Mouse (Mus musculus): ENCODE data around the gene Chrm2. TPM values are rescaled to one million over a fixed set of nuclear protein-coding genes. Genes with fewer than 3 reads are reported as not detected.

The Chrm2 gene
- polyA plus RNA-seq (2015; fragmentation: Nextera tagmentation; extraction: Ambion mirVana): 5.5 and 5.9 TPM in 2 replicates

DNA sequence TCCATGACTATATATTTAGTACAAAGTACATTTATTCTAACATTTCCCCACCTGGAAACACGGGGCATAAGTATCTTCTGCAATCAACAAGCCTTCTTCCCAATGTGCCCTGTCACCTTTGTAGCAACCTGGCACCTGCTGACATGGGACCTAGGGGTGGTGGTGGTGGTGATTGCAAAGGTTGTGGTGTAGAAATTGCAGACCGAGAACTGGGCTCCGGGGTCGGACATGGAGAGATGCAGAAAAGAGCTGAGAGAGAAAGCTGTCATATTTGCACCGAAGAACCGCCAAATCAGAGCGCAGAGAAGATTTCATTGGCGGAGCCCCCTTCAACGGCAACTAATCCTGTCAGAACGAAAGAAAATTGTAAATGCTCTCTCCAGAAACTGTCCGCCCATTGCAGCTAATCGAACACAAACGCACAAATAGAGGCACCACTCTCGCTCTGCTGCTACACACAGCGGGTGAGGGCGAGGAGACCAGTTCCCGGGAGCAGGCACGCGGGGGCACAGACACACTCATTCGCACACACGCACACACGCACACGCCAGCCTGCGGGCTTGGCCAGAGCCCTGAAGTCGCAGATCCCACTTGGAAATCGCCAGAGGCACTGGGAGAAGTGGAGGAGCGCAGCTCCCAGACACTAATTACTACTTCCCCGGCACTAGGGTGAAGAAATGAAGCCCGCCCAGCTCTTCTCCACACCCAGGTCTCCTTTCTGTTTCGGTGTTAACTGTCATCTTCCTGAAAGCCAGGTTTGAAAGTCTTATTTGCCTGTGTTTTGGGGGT, at the start of gene Chrm2:
Chrm2 (plus strand) TSS at position 473 of the 789 bp plus-strand sequence.
- Histone ChIP-seq H3K4me3 (peak within 1 kb of the TSS; percentile 55), H3K27ac (replicated peaks) (no peak within 1 kb of the TSS), H3K4me2 (peak within 1 kb of the TSS; percentile 95), H3K4me1 (replicated peaks) (peaks cover 19% of the 10 kb centered on the region), H3K9ac (peak within 1 kb of the TSS; percentile 72), H3K36me3 (no peaks in the 10 kb centered on the region), H3K27me3 (peaks cover 51% of the 10 kb centered on the region), H3K9me3 (no peaks in the 10 kb centered on the region)
- peak; percentile 63; the same call in 1 of the 2 replicates for ATAC-seq (ENCODE audit: low read depth)
- WGBS: 3% methylated on average over 30 of the region's 30 CpGs

DNA sequence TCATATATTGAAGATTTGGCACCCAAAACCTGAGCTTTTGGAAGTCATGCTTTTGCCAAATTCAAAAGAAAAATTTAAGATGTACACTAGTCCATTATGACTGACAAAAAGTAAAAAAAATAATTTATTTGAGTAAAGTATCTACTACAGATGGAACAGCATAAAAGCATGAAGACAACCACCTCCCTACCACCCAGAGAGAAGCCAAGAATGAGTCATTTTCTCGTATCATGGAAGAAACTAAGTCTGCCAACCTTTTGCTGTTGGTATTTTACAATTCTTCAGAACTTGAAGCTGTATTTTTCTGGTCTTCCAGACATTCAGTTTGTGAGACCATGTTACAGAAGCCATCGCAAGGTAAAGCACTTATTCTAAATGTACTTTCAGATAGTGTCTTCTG, 13.9 kb upstream of the Chrm2 start:
- no peak overlapping the region for H3K27ac ChIP-seq (replicated peaks)
- no peak overlapping the region for H3K4me2 ChIP-seq
- H3K9me3 ChIP-seq: no peaks in the 10 kb centered on the region
- no peak overlapping the region for H3K4me3 ChIP-seq
- WGBS: 90% methylated on average over 2 of the region's 2 CpGs
- H3K36me3 ChIP-seq: no peaks in the 10 kb centered on the region
- no peak for ATAC-seq (ENCODE audit: low read depth)
- H3K27me3 ChIP-seq: no peaks in the 10 kb centered on the region
- H3K9ac ChIP-seq: no peak overlapping the region
- no peaks in the 10 kb centered on the region for H3K4me1 ChIP-seq (replicated peaks)

DNA sequence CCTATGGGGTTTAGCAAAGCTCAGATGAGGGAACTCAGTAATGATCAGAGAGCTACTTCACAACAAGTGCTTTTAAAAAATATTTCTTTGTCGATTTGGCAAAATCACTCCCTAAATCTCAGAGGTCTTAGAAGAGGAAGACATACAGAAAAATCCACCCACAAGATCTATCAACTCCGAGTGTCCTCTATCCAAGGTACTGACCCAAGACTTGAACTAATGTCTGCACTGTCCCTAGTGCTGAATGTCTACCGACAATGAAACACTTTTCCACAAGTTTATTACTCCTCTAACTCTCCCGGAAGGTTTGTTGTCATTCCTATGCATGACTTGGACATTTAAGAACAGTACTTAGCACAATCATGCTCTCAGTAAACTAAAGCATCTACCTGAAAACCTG, 9.9 kb upstream of the Chrm2 start:
- Histone ChIP-seq H3K9me3 (no peaks in the 10 kb centered on the region), H3K4me2 (no peak overlapping the region), H3K9ac (no peak overlapping the region), H3K4me1 (replicated peaks) (no peaks in the 10 kb centered on the region), H3K4me3 (no peak overlapping the region), H3K36me3 (no peaks in the 10 kb centered on the region), H3K27ac (replicated peaks) (no peak overlapping the region), H3K27me3 (no peaks in the 10 kb centered on the region)
- ATAC-seq (ENCODE audit: low read depth): no peak
- WGBS: 72% methylated on average over 4 of the region's 4 CpGs

DNA sequence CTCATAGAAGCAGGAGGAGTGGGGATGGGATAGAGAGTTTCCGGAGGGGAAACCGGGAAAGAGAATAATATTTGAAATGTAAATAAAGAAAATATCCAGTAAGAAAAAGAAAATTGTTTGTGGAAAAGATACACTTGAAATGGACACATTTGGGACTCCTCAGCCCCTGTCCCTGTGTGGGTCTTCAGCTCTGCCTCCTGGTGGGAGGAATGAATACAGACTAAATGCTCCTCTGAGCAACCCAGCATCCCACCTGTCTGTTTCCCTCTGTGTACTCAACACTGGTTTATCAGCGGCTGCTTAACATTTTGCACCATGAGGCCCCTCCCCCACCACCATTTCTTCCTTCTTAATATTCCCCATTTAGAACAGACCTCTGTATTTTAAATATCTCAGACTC, 3.8 kb upstream of the Chrm2 start:
- Histone ChIP-seq H3K27ac (replicated peaks) (no peak overlapping the region), H3K4me2 (no peak overlapping the region), H3K36me3 (no peaks in the 10 kb centered on the region), H3K27me3 (peaks cover 29% of the 10 kb centered on the region), H3K4me3 (no peak overlapping the region), H3K4me1 (replicated peaks) (peaks cover 13% of the 10 kb centered on the region), H3K9me3 (no peaks in the 10 kb centered on the region), H3K9ac (no peak overlapping the region)
- ATAC-seq (ENCODE audit: low read depth): no peak
- 56% methylated on average over 3 of the region's 3 CpGs for WGBS

DNA sequence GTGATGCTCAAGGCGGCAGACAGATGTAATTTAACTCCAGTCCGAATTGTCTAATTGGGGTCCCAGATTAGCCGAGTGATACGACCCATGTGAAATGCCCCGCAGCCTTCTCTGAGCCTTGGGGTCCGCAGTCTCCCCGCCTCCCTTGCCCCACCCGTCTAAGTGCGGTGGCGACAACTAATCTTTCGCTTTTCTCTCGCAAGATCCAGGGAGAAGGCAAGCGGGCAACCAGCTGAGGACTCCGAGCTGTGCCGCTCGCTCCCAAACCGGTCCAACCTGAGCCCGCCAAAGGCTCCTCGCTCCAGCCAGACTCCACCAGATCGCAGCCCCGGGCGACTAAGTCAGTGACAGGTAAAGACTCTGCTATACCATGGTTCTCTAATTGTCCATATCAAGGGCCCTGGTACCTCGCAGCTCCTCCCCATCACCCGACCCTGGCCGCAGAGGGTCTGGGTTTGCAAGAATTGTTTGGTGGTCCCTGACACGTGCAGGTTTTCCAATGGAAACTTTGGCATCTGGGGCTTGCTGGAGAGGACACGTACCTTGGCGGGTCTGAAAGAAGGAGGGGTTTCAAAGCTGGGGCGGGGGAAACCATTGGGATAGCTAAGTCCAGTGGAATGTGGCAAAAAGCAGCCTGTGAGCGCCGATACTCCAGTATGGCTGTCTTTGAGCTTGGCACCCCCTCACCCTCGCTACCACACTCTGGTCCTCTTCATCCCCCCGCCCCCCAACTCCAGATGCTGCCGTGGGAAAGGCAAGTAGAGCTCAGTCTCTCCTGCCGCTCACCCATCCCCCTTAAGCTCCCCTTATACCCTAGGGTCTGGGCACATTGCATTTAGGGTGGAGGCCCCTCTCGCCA, 746 bp downstream of the Chrm2 start:
- H3K9ac ChIP-seq: peak overlapping the region; percentile 72
- no peaks in the 10 kb centered on the region for H3K36me3 ChIP-seq
- WGBS: under 1% methylated on average over 36 of the region's 36 CpGs
- H3K27ac ChIP-seq (replicated peaks): no peak overlapping the region
- H3K9me3 ChIP-seq: no peaks in the 10 kb centered on the region
- peak; percentile 76 for ATAC-seq (ENCODE audit: low read depth)
- H3K27me3 ChIP-seq: peaks cover 51% of the 10 kb centered on the region
- peaks cover 19% of the 10 kb centered on the region for H3K4me1 ChIP-seq (replicated peaks)
- H3K4me2 ChIP-seq: peak overlapping the region; percentile 95
- H3K4me3 ChIP-seq: peak overlapping the region; percentile 55

DNA sequence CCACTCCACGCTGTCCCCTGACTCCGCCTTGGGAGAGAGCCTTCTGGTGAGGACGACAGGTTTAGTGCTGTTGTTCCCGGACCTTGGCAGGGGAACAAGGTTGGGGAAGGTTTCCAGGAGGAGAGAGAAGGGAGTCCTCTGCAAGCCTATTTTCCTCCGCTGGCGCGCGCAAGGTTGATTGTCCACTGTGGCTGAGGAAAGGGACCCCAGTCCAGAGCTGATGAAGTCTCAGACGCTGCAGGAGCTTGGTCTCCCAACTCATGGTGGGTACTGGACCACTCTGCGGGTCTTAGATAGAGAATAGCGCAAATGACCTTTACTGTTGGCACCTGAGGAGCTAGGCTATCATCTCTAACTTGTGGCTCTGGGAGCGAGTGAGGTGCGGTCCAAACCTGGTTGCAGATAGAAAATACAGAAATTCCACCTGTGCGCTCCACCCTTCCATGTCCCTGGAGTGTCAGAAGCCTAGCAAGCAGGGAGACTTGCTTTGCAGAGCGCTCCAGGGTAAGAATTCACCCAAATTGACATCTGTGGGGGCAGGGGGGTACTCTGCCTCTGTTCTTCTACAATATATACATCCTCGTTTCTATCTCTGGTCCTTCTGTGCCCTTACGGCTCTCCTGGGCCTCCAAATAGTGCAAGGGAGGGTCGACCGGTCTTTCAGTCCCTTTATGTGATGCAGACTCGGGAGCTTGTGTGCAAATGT, 1.5 kb downstream of the Chrm2 start:
- H3K4me2 ChIP-seq: peak overlapping the region; percentile 95
- H3K9ac ChIP-seq: peak overlapping the region; percentile 72
- H3K4me3 ChIP-seq: peak overlapping the region; percentile 55
- H3K27me3 ChIP-seq: peaks cover 51% of the 10 kb centered on the region
- no peak overlapping the region for H3K27ac ChIP-seq (replicated peaks)
- no peaks in the 10 kb centered on the region for H3K9me3 ChIP-seq
- peaks cover 19% of the 10 kb centered on the region for H3K4me1 ChIP-seq (replicated peaks)
- 27% methylated on average over 20 of the region's 20 CpGs for WGBS
- H3K36me3 ChIP-seq: no peaks in the 10 kb centered on the region
- peak; percentile 15; the same call in 1 of the 2 replicates for ATAC-seq (ENCODE audit: low read depth)

DNA sequence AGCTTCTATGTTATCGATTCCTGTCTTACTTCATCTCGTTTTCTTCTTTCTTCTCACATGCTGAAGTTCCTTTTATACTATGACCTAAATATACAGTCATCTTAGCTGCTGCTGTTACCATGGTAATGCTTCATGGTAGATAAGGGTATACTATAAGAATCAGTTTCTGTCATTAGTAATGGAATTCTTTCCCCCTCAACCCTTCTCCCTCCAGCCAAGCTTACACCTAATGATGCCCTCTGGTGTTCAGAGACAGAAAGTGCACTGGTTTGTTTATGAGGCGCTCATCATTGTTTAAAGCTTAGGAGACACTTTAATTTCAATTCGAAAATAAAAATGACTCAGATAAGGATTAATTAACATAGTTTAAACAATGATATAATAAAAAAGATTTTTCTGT, 5.8 kb downstream of the Chrm2 start:
- 61% methylated on average over 4 of the region's 4 CpGs for WGBS
- H3K4me1 ChIP-seq (replicated peaks): peaks cover 9% of the 10 kb centered on the region
- no peak for ATAC-seq (ENCODE audit: low read depth)

DNA sequence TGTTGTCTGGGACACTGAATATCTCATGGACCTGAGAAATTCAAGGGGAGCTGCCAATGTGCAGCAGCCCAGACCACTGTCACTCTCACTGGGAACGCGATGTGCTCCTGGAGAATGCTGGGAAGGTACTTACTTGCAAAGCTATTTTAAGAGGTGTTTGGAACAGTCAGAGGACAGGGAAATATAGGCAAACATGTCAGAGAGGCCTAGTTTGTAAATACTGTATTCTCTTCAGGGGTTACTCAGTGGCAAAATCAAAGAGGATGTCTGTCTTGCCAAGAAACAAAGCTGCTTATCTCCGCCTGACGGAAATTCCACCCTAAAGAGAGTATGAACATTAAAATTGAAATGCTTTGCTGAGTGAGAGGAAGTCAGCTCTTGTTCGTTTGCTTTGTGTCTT, 17.3 kb downstream of the Chrm2 start:
- no peak overlapping the region for H3K9ac ChIP-seq
- H3K4me2 ChIP-seq: no peak overlapping the region
- WGBS: 79% methylated on average over 5 of the region's 5 CpGs
- no peak overlapping the region for H3K27ac ChIP-seq (replicated peaks)
- H3K4me3 ChIP-seq: no peak overlapping the region
- no peaks in the 10 kb centered on the region for H3K9me3 ChIP-seq
- ATAC-seq (ENCODE audit: low read depth): no peak
- H3K36me3 ChIP-seq: no peaks in the 10 kb centered on the region
- no peaks in the 10 kb centered on the region for H3K4me1 ChIP-seq (replicated peaks)
- H3K27me3 ChIP-seq: no peaks in the 10 kb centered on the region

More for the DNA sequence above, 5.8 kb downstream of the Chrm2 start:
- peaks cover 26% of the 10 kb centered on the region for H3K27me3 ChIP-seq
- no peak overlapping the region for H3K9ac ChIP-seq
- no peak overlapping the region for H3K4me3 ChIP-seq
- H3K36me3 ChIP-seq: no peaks in the 10 kb centered on the region
- H3K9me3 ChIP-seq: no peaks in the 10 kb centered on the region
- H3K27ac ChIP-seq (replicated peaks): no peak overlapping the region
- H3K4me2 ChIP-seq: no peak overlapping the region

DNA sequence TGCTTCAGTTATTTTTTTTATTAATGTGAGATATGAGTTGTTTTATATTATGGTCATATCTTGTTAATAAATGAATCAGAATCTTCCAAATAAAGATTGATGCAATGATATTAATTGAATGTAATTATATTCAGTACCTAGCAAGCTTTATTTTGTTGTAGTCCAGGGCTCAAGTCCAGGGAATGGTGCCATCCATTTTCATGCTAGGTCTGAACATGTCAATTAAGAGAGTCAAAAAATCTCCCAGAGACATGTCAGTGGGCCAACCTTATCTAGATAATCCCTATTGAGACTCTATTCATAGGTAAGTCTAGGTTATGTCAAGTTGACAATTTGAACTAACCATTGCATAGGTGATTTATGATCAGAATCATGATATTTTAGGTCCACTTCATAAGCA, 21.1 kb downstream of the Chrm2 start:
- no peak for ATAC-seq (ENCODE audit: low read depth)
- H3K9me3 ChIP-seq: no peaks in the 10 kb centered on the region
- no peaks in the 10 kb centered on the region for H3K4me1 ChIP-seq (replicated peaks)
- no peak overlapping the region for H3K27ac ChIP-seq (replicated peaks)
- no peak overlapping the region for H3K4me2 ChIP-seq
- H3K27me3 ChIP-seq: no peaks in the 10 kb centered on the region
- H3K4me3 ChIP-seq: no peak overlapping the region
- H3K36me3 ChIP-seq: no peaks in the 10 kb centered on the region
- no peak overlapping the region for H3K9ac ChIP-seq

DNA sequence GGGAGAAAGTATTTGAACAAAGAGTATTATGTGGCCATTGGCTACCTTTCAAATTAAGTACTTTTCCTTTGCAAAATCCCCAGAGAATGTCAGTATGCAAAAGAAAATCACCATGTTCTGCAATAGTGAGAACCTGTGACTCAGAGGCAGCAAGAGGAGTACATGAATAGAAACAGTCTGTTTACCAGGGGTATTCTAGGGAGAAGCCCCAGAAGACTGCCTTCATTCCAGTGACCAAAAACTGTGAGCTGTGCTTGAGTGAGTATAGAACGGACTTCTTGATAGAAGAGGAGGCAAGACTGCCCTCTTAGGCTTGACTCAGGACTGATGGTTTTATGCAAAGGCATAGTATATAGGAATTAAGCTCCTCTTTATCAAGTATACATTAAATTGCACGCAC, 22.2 kb downstream of the Chrm2 start:
- Histone ChIP-seq H3K4me2 (no peak overlapping the region), H3K9me3 (no peaks in the 10 kb centered on the region), H3K4me1 (replicated peaks) (no peaks in the 10 kb centered on the region), H3K9ac (no peak overlapping the region), H3K4me3 (no peak overlapping the region), H3K27me3 (no peaks in the 10 kb centered on the region), H3K36me3 (no peaks in the 10 kb centered on the region), H3K27ac (replicated peaks) (no peak overlapping the region)
- 89% methylated on average over 2 of the region's 2 CpGs for WGBS
- no peak for ATAC-seq (ENCODE audit: low read depth)

DNA sequence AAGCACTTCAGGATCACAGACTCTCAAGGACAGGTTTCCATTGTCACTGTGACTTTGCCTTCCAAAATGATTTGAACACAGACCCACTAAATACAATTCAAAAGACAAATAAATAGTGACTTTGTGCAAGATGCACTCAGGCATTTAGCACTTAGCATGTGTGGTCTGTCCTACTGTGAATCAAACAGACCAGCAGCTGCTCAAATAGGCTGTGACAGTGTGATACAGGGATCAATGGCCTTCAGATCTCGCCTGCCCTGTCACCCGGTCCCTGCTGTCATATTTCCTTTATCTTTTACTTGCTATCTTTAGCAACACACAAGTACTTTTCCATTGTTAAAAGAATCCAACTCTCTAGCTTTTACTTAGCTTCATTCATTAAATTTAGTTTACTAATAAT, 31.8 kb downstream of the Chrm2 start:
- Histone ChIP-seq H3K27ac (replicated peaks) (no peak overlapping the region), H3K36me3 (no peaks in the 10 kb centered on the region), H3K9ac (no peak overlapping the region), H3K27me3 (no peaks in the 10 kb centered on the region), H3K4me3 (no peak overlapping the region), H3K9me3 (no peaks in the 10 kb centered on the region), H3K4me1 (replicated peaks) (no peaks in the 10 kb centered on the region), H3K4me2 (no peak overlapping the region)
- WGBS: 53% methylated on average over 2 of the region's 2 CpGs
- no peak for ATAC-seq (ENCODE audit: low read depth)

DNA sequence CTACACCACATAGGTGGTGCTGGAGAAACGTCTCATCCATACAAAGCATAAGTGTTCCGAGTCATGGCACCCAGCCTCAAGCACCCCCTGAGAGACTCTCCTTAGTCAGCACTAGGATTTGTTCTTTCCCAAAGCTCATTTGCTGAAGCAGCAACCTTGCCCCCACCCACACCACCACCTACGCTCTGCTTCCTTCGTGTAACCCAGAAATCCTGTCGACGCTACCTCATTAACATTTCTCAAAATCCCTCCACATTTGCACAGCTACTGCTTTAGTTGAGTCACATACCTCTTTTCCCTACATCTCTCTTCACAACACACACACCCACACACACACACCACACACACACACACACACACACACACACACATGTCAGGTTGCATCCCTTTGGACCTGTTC, 50.1 kb downstream of the Chrm2 start:
- no peaks in the 10 kb centered on the region for H3K9me3 ChIP-seq
- no peak for ATAC-seq (ENCODE audit: low read depth)

More for the DNA sequence above, 50.1 kb downstream of the Chrm2 start:
- H3K4me3 ChIP-seq: no peak overlapping the region
- no peaks in the 10 kb centered on the region for H3K27me3 ChIP-seq
- H3K9ac ChIP-seq: no peak overlapping the region
- H3K4me1 ChIP-seq (replicated peaks): no peaks in the 10 kb centered on the region
- no peaks in the 10 kb centered on the region for H3K36me3 ChIP-seq
- no peak overlapping the region for H3K27ac ChIP-seq (replicated peaks)
- H3K4me2 ChIP-seq: no peak overlapping the region
- 92% methylated on average over 6 of the region's 6 CpGs for WGBS

Data from neural tube, embryonic 13.5 days (tissue).